Mouse (Mus musculus): ENCODE measurements around the gene Gbp6.
A peak's percentile ranks its signal among the peaks of the same experiment; 100 is the strongest.
"Not testable (repeated sequence)": the region's sequence is repeated elsewhere in the genome, so short reads cannot be mapped to it uniquely, and the experiment has no call there.

Gene Gbp6

DNA sequence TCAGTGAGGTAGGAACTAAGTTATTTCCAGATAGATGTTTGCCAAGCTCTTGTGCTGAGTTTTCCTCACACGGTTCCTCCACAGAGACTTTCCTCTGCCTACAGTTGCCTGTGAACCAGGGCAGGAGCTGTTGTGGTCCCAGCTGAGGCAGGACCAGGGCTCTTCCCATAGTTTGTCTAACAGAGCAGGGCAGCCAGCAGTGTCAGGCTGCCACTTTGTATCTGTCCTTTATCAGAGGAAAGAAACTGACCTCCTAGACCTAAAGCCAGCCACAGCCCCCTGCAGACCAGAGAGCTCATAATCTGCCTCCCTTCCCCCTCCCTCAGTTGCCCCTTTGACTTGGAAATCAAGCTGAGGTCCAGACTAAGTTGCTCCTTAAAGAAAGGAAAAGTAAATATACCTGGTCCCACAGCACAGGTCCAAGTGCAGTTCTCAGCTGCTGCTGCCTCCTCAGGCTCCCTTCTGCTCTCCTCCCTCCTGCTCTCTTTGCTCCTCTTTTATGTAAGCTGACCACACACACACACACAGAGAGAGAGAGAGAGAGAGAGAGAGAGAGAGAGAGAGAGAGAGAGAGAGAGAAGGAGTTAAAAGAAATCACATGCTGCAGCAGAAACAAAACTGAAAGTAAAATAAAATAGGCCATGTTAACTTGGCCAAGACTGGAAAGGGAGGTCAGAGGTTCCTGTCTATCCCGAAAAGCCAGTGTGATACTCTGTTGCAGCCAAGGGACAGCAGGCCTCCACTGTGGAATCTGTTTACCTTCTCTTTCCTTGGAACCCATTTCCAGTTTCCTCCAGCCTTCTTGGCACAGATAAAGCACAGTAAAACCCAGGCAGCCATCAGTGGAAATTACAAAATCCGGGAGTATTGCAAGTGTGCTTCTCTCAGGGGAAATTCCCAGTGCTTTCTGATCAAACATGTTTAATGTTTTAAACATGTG lies at the start of gene Gbp6, which contains the start of gene Gm43302:
Gene Gbp6, minus strand, starts transcription at position 473 of the 940 bp plus-strand sequence.
Gene Gm43302, minus strand, starts transcription at position 470 of the 940 bp plus-strand sequence.
- DNase-seq, result peak; percentile 80

DNA sequence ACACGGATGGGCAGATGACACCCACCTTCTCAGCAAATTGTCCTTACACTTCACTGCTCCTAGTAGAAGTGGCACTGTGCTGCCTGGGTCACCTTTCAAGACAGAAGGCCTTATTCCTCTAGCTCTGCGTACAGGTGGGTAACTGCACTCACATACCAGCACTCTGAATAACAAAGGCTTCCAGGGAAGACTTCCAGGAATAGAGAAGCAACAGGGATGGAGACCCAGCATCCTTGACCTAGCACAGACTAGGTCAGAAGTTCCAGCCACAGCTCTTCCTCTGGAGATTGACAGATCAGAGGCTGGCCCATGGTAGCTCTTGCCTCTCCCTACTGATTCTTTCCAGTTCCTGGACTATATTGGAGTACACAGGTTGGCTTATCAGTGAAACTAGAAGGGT lies 47.8 kb upstream of the Gbp6 start:
- DNase-seq, result no peak

DNA sequence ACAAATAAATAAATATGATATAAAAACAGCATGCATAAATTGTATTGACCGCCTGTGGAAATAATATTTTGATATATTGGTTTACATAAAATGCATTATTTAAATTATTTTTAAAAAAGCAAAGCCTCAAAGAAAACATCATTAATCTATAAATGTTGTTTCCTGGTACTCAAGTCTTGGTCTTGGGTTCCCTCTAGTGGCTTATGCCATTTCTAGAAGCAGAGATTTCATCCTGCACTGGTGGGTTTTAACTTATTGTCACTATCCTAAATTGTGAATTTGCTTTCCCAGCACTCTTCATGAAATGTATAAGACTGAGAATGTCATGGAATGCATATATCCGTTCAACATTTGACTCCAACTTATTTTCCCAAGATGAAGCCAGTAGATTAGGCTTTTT lies 29.0 kb upstream of the Gbp6 start:
- DNase-seq, result no peak

DNA sequence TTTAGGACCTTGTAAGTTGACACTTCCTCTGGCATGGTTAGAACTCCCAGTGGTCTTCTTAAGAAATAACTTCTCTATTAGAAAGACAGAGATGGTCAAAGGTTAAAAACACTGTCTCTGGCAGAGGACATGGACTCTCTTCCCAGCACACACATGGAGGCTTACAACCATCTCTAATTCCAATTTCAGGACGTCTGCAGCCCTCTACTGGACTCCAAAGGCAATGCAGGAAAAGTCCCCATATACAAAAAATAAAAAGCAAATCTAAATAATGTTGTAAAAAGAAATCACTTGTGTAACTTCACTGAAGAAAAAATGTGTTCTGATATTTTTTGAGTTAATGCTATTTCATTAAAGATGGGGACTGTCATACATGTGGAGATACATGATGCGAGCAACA lies 17.4 kb upstream of the Gbp6 start:
- DNase-seq, result no peak

DNA sequence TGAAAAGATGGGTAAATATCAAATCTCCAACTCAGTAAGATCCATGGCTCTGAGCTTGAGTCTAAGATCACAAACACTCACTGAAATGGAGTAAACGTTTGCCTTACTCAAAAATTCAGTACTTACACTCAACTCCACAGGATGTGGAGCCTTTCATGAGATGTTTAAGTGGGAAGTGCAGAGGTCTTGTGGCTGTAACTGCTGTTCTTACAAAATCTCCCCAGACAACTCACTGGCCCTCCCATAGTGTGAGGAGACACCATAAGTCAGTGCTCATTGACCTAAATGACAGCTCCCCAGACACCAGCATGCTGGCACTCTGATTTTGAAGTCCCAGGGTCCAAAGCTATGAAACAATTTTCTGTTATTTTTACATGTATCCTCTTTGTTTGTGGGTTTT lies 15.7 kb upstream of the Gbp6 start:
- DNase-seq, result not testable (repeated sequence)

- not testable (repeated sequence) for DNase-seq
These were observed 13.4 kb upstream of the Gbp6 start for GRCm38 (mm10) chr5:105306946-105307345.

GRCm38 (mm10) chr5:105306159-105306581 lies 12.7 kb upstream of the Gbp6 start:
- no peak for DNase-seq

- DNase-seq, result not testable (repeated sequence)
These were observed 12.2 kb upstream of the Gbp6 start for GRCm38 (mm10) chr5:105305671-105306070.

- DNase-seq, result no peak
These were observed 8.5 kb upstream of the Gbp6 start for GRCm38 (mm10) chr5:105301963-105302362.

DNA sequence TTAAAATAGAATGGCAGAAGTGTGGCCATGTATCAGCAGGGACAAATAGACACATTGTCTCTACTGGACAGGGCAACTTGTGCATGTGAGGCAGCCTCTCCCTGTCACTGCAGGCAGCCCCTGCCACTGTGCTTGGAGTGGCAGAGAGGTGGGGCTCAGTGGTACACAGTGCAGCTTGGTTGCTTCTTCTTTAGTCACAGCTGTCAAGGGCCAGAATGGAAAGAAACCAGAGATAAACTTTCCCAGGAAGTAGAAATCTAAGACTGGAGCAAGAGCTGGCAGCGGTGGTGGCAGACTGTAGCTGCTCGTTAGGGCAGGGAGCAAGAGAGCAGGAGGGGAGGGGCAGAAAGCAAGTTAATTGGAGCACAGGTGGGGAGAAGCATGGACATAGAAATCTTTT lies 8.0 kb upstream of the Gbp6 start:
- DNase-seq, result no peak

DNA sequence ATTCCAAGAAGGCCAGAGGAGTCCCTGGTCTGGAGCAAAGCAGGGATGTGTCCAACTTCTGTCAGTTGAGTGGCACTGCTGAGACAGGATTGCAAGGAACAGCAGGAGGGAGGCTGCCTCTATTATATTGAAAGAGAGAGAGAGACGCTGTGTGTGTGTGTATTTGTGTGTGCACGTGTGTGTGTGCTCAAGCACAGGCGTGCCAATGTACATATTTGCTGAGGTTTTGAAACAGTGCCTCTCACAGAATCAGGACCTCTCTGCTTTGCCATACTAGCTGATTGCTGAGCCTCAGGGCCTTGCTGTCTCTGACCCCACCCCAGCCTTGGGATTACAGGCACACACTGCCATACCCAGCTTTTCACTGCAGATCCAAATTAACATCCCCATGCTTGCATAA lies 2.2 kb upstream of the Gbp6 start:
- no peak for DNase-seq

- DNase-seq, result no peak
These were observed 1.0 kb downstream of the Gbp6 start for GRCm38 (mm10) chr5:105292492-105292891.

DNA sequence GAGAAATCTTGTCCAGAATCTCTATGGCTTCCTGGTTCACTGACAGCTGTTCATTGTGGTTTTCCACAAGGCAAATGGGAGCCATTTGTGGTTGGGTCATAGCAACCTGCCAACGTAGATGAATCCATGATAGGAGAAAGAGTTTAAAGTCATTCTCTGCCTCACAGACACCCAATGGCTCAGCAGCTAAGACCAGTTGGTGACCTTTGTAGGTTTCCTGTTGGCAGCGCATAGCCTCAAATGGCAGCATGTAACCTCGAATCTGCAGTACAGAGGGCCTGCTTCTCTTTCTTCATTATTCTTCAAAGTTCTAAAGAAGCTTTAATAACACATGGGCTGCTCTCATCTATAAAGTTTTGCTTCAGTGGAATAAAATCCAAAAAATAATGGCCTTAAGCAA lies 2.6 kb downstream of the Gbp6 start:
- not testable (repeated sequence) for DNase-seq

GRCm38 (mm10) chr5:105260673-105261072 lies 32.8 kb downstream of the Gbp6 start:
- DNase-seq, result not testable (repeated sequence)

DNA sequence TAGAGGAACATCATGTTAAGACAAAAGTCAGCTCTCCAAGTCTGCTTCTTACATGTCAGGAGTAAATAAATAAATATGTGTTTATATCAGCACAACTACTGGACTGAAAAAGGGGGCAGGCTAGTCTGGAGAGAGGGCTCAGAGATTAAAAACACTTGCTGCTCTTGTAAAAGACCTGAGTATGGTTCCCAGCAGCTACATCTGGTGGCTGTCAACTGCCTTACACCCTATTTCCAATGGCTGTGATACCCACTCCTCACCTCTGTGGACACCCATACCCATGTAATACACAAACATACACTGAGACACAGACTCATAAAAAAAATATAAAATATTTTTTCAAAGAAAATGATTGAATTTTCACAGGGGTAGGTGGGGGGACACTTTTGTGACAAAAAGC lies 41.0 kb downstream of the Gbp6 start:
- DNase-seq, result no peak

DNA sequence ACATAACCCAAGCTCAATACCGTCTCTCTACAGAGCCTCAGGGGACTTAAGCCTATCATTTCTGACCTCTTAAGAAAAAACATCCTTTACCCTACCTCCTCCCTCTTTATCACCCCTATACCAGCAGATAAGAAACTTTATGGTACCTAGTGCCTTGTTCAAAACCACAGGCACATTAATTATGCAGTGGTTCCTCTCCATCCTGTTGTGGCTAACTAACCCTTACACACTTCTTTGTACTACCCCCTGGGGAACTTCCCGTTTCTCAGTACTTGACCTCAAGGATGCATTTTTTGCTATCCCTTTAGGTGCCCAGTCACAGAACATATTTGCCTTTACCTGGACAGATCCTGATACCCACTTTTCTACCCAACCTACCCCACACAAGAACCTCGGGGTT lies 48.8 kb downstream of the Gbp6 start:
- DNase-seq, result not testable (repeated sequence)

- not testable (repeated sequence) for DNase-seq
These were observed 52.5 kb downstream of the Gbp6 start for GRCm38 (mm10) chr5:105240982-105241381.

DNA sequence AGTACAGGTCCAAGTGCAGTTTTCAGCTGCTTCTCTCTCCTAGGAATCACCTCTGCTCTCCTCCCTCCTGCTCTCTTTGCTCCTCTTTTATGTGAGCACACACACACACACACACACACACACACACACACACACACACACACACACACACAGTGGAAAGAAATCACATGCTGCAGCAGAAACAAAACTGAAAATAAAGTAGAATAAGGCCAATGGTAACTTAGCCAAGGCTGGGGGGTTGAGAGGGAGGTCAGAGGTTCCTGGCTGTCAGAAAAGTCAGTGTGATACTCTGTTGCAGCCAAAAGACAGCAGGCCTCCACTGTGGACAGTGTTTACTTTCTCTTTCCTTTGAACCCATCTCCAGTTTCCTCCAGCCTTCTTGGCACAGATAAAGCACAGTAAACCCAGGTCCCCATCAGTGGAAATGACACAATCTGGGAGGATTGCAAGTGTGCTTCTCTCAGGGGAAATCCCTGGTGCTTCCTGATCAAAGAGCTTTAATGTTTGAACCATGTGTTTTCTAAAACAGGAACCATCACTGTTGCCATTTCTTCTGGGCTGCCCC lies 53.9 kb downstream of the Gbp6 start, which contains the start of gene Gbp10:
Gene Gbp10, minus strand, starts transcription at position 51 of the 565 bp plus-strand sequence.
- not testable (repeated sequence) for DNase-seq

DNA sequence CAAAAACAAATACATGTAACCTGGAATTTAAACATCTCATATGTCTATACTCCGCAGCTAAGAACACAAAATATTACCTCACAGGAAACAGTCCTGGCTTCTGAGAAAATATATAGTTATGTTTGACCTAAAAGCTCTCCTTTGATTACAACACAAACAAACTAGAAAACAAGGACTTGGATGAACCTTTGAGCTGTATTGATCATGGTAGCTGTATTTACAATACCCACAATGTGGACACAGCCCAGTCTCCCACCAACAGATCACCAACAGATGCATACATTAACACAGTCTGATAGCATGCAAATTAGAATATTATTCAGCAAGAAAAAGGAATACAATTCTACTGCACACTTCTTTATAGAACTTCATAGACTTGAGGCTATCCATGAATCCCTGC lies 55.1 kb downstream of the Gbp6 start:
- not testable (repeated sequence) for DNase-seq

- DNase-seq, result not testable (repeated sequence)
These were observed 57.5 kb downstream of the Gbp6 start for GRCm38 (mm10) chr5:105236040-105236439.
